Mouse (Mus musculus) spleen, adult 2 months (tissue): ENCODE measurements around the gene Kdm1a.

ENCODE experiments used
- CTCF ChIP-seq: fragments of 200-500 bp; IDR thresholded peaks from 2 replicates; pipeline ENCODE4 v1.5.1; 2011; ENCODE audit warnings: mild to moderate bottlenecking, inconsistent platforms; ENCODE audit not compliant: insufficient read depth, insufficient read length, insufficient replicate concordance; ENCODE audit errors: extremely low read depth
- POLR2A ChIP-seq: fragments of 200-500 bp; IDR thresholded peaks from 2 replicates; pipeline ENCODE4 v1.6.1; 2011; ENCODE audit warnings: low read depth, low read length, inconsistent platforms

DNA sequence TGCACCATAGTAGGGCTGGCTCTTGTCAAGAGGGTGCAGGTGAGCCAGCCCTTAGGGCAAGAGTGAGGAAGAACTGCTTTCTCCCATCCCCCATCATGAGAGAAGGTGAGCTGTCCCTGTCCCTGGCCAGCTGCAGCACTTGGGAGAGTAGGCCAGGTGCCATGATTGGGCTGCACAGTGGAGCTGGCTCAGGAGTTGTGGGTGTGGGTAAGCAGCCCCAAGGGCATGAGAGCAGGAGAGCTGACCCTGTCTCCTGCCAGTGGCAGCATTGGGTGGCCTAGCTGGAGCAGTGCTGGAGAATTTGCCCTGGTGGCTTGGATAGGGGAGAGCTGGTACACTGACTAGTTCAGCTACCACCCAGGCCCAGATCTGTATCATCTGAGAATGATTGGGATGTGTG lies 89.6 kb downstream of the Kdm1a start:
- TF ChIP-seq POLR2A (no peak), CTCF (no peak)
